Mouse (Mus musculus) G1E (cell line): Measurements from ENCODE around the gene Fam111a.

Experiments used
- CTCF ChIP-seq: IDR thresholded peaks from 2 replicates; pipeline ENCODE4 v1.5.1; 2012; ENCODE audit warnings: low read depth, low read length, inconsistent platforms, mixed read lengths
- GATA1 ChIP-seq: IDR thresholded peaks from 2 replicates; pipeline ENCODE4 v1.6.1; 2012; ENCODE audit warnings: borderline replicate concordance, low read length, inconsistent platforms, mixed read lengths
- GATA2 ChIP-seq: IDR thresholded peaks from 2 replicates; pipeline ENCODE4 v1.6.1; 2012; ENCODE audit warnings: low read depth, low read length, inconsistent platforms, borderline replicate concordance
- TAL1 ChIP-seq: conservative IDR thresholded peaks from 2 replicates; pipeline ENCODE4 v1.6.1; 2012; ENCODE audit warnings: low read depth, low read length, inconsistent platforms, mixed read lengths

DNA sequence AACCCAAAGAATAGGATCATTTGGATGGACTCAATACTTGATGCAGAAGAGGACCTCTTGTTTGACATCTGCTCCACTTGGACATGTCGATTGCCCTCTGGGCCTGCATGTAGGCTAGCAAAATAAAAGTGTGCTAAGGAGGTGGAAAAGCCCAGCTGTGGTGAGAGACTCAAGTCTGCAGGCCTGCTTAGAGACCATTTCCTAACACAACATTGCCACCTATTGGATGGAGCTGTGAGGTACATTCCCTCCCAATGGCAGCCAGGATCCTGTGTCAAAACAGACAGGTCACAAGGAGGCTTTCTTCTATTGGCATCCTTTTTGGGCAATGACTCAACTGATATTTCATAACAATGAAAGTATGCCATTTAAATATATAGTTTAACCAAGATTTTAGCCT, 46.4 kb downstream of the Fam111a start:
- TF ChIP-seq CTCF (0 out of 2 replicates have a peak, but pooled peaks have one; percentile 12), TAL1 (no peak), GATA1 (no peak), GATA2 (no peak)
